Comparison of ENCODE assay signal across 9 mouse cellular contexts in genomic region chr8:69791415-69792068, GRCm38 (mm10). TPM values are rescaled to one million over a fixed set of nuclear protein-coding genes. Genes with fewer than 3 reads are reported as not detected.
DNase-seq lines count a peak whose midpoint lies in the region; ATAC-seq and TF ChIP-seq lines count a peak whose summit lies in the region.
"Had no signal": no experiment of that assay in that cellular context is flagged by ENCODE, and none has a peak within 500 bp of the region (broad histone marks: within the 10 kb centered on the region; RNA-seq: fewer than 3 reads in every experiment).

No protein-coding gene starts in this region.

- H3K4me2 ChIP-seq in forebrain, embryonic 11.5 days (ENCODE audit: low read depth, low read length, severe bottlenecking) = peak overlapping the region; percentile 76
- peak overlapping the region; percentile 77 for H3K4me2 ChIP-seq in kidney, embryonic 15.5 days

- peak overlapping the region; percentile 98 for H3K9ac ChIP-seq in forebrain, embryonic 11.5 days (ENCODE audit: low read length)
- H3K9ac ChIP-seq in kidney, embryonic 15.5 days = peak overlapping the region; percentile 97

- H3K4me1 ChIP-seq in spleen, adult 2 months (ENCODE audit: control insufficient read depth, insufficient read depth, insufficient read length) = peaks cover 6% of the 10 kb centered on the region
- H3K4me1 ChIP-seq in bone marrow macrophage, adult 2 months (ENCODE audit: control insufficient read depth, insufficient read depth, low read length) = peaks cover 12% of the 10 kb centered on the region
- H3K4me1 ChIP-seq in forebrain, embryonic 11.5 days (replicated peaks; ENCODE audit: control insufficient read depth, insufficient read depth, low read length) = peaks cover 10% of the 10 kb centered on the region
- peaks cover 27% of the 10 kb centered on the region for H3K4me1 ChIP-seq in kidney, embryonic 15.5 days

- H3K36me3 ChIP-seq in spleen, adult 2 months (ENCODE audit: control insufficient read depth, insufficient read depth, low read length) = peaks cover 13% of the 10 kb centered on the region
- H3K36me3 ChIP-seq in forebrain, embryonic 11.5 days (ENCODE audit: control insufficient read depth, insufficient read depth, low read length) = no peaks in the 10 kb centered on the region; the same call in 1 of the 2 replicates
- H3K36me3 ChIP-seq in kidney, embryonic 15.5 days = peaks cover 34% of the 10 kb centered on the region

- no peak for TF ChIP-seq CTCF in spleen, adult 2 months (IDR thresholded peaks at IDR 0.05; ENCODE audit: extremely low read depth, insufficient read depth, insufficient read length, insufficient replicate concordance)
- TF ChIP-seq CTCF in bone marrow macrophage, adult 2 months (IDR thresholded peaks at IDR 0.05; ENCODE audit: low read depth, low read length) = no peak

- H3K4me3 ChIP-seq in spleen, adult 2 months (ENCODE audit: extremely low read depth, insufficient read depth, insufficient read length) = peak overlapping the region; percentile 91
- peak overlapping the region; percentile 95 for H3K4me3 ChIP-seq in bone marrow macrophage, adult 2 months (ENCODE audit: insufficient read depth, low read length)
- peak overlapping the region; percentile 100 for H3K4me3 ChIP-seq in forebrain, embryonic 11.5 days (ENCODE audit: low read depth, low read length)
- H3K4me3 ChIP-seq in kidney, embryonic 15.5 days (replicated peaks) = peak overlapping the region; percentile 99

- TF ChIP-seq POLR2A in spleen, adult 2 months (IDR thresholded peaks at IDR 0.05; ENCODE audit: low read depth, low read length) = no peak
- TF ChIP-seq POLR2A in bone marrow macrophage, adult 2 months (IDR thresholded peaks at IDR 0.05; ENCODE audit: borderline replicate concordance, low read depth, low read length) = no peak

- peak; percentile 83 for ATAC-seq in forebrain, embryonic 11.5 days (replicated peaks; ENCODE audit: low FRiP score)
- peak; percentile 64 for ATAC-seq in kidney, embryonic 15.5 days (replicated peaks; ENCODE audit: low FRiP score)

- H3K9me3 ChIP-seq in forebrain, embryonic 11.5 days (ENCODE audit: control insufficient read depth, low read length) = no peaks in the 10 kb centered on the region
- H3K9me3 ChIP-seq in kidney, embryonic 15.5 days (replicated peaks) = no peaks in the 10 kb centered on the region

- peak overlapping the region; percentile 58 for H3K27ac ChIP-seq in spleen, adult 2 months (ENCODE audit: insufficient read depth, low read length)
- H3K27ac ChIP-seq in bone marrow macrophage, adult 2 months (ENCODE audit: insufficient read depth, low read depth, low read length) = peak overlapping the region; percentile 51
- peak overlapping the region; percentile 68; the same call in 1 of the 2 replicates for H3K27ac ChIP-seq in forebrain, embryonic 11.5 days (ENCODE audit: low read depth, low read length)
- H3K27ac ChIP-seq in kidney, embryonic 15.5 days = peak overlapping the region; percentile 94

- H3K27me3 ChIP-seq in spleen, adult 2 months (ENCODE audit: control insufficient read depth, insufficient read depth, low read length) = no peaks in the 10 kb centered on the region
- no peaks in the 10 kb centered on the region for H3K27me3 ChIP-seq in forebrain, embryonic 11.5 days (ENCODE audit: control insufficient read depth, insufficient read depth, low read length)
- no peaks in the 10 kb centered on the region for H3K27me3 ChIP-seq in kidney, embryonic 15.5 days

- under 1% methylated on average over 43 of the region's 48 CpGs for WGBS in spleen, adult 2 months
- WGBS in forebrain, embryonic 11.5 days = under 1% methylated on average over 46 of the region's 48 CpGs
- WGBS in kidney, embryonic 15.5 days = under 1% methylated on average over 48 of the region's 48 CpGs

- DNase-seq in spleen, adult 2 months (ENCODE audit: low read depth in 1 of 2, low spot score in 2 of 2) = peak in 1 of 2 experiments; percentile 27
- DNase-seq in spleen, adult 12 weeks (ENCODE audit: low spot score) = no peak
- peak; percentile 77 for DNase-seq in forebrain, embryonic 11.5 days (ENCODE audit: low spot score)
- DNase-seq in lung, postnatal 36 days = peak; percentile 11
- peak; percentile 47 to 80 for DNase-seq in spleen, postnatal 4 days (ENCODE audit: low spot score in 2 of 2)
- DNase-seq in frontal cortex, postnatal 25 days (ENCODE audit: low spot score in 2 of 2) = no peak

RNA-seq across cellular contexts. Expression of gene Zfp866, which starts 0.6 kb away (rescaled TPM):
- 8.8 and 9.0 TPM in 2 replicates for polyA plus RNA-seq in spleen, adult 2 months (2012; rRNA removed)
- polyA plus RNA-seq in bone marrow macrophage, adult 2 months (2012; ENCODE audit: insufficient read depth, insufficient read length, missing spikeins) = 17.6 and 19.3 TPM in 2 replicates
- 45.0 and 45.8 TPM in 2 replicates for polyA plus RNA-seq in forebrain, embryonic 11.5 days (2014; fragmentation: Nextera tagmentation; extraction: Ambion mirVana)
- polyA plus RNA-seq in kidney, embryonic 15.5 days (2015; fragmentation: Nextera tagmentation; extraction: Ambion mirVana) = 29.8 and 30.1 TPM in 2 replicates

RNA-seq across cellular contexts. Expression of gene Atp13a1, which starts 0.6 kb away (rescaled TPM):
- polyA plus RNA-seq in spleen, adult 2 months (2012; rRNA removed) = 83.2 and 114 TPM in 2 replicates
- 25.7 and 31.2 TPM in 2 replicates for polyA plus RNA-seq in bone marrow macrophage, adult 2 months (2012; ENCODE audit: insufficient read depth, insufficient read length, missing spikeins)
- polyA plus RNA-seq in forebrain, embryonic 11.5 days (2014; fragmentation: Nextera tagmentation; extraction: Ambion mirVana) = 53.6 and 58.4 TPM in 2 replicates
- polyA plus RNA-seq in kidney, embryonic 15.5 days (2015; fragmentation: Nextera tagmentation; extraction: Ambion mirVana) = 47.9 and 54.3 TPM in 2 replicates

RNA-seq across cellular contexts. Expression of gene Gm20422, which starts 16.9 kb away (rescaled TPM):
- polyA plus RNA-seq in spleen, adult 2 months (2012; rRNA removed) = 0.32 and 0.97 TPM in 2 replicates
- 2.8 and 3.0 TPM in 2 replicates for polyA plus RNA-seq in bone marrow macrophage, adult 2 months (2012; ENCODE audit: insufficient read depth, insufficient read length, missing spikeins)
- 0.68 and 0.91 TPM in 2 replicates for polyA plus RNA-seq in forebrain, embryonic 11.5 days (2014; fragmentation: Nextera tagmentation; extraction: Ambion mirVana)
- polyA plus RNA-seq in kidney, embryonic 15.5 days (2015; fragmentation: Nextera tagmentation; extraction: Ambion mirVana) = 1.8 TPM in 1 of 2 replicates, not detected in the other
- polyA plus RNA-seq: gonadal fat pad, adult 2 months had no signal

RNA-seq across cellular contexts. Expression of gene Gmip, which starts 16.9 kb away (rescaled TPM):
- 210 and 212 TPM in 2 replicates for polyA plus RNA-seq in spleen, adult 2 months (2012; rRNA removed)
- 164 and 201 TPM in 2 replicates for polyA plus RNA-seq in bone marrow macrophage, adult 2 months (2012; ENCODE audit: insufficient read depth, insufficient read length, missing spikeins)
- polyA plus RNA-seq in forebrain, embryonic 11.5 days (2014; fragmentation: Nextera tagmentation; extraction: Ambion mirVana) = 9.9 and 11.0 TPM in 2 replicates
- polyA plus RNA-seq in kidney, embryonic 15.5 days (2015; fragmentation: Nextera tagmentation; extraction: Ambion mirVana) = 9.5 and 10.1 TPM in 2 replicates

RNA-seq across cellular contexts. Expression of gene Lpar2, which starts 30.7 kb away (rescaled TPM):
- 6.6 and 8.9 TPM in 2 replicates for polyA plus RNA-seq in spleen, adult 2 months (2012; rRNA removed)
- polyA plus RNA-seq in bone marrow macrophage, adult 2 months (2012; ENCODE audit: insufficient read depth, insufficient read length, missing spikeins) = 0.91 and 1.0 TPM in 2 replicates
- polyA plus RNA-seq in forebrain, embryonic 11.5 days (2014; fragmentation: Nextera tagmentation; extraction: Ambion mirVana) = 1.1 and 1.3 TPM in 2 replicates
- 0.62 and 0.84 TPM in 2 replicates for polyA plus RNA-seq in kidney, embryonic 15.5 days (2015; fragmentation: Nextera tagmentation; extraction: Ambion mirVana)

Comparison
In these comparisons a context has a peak if more than half of its experiments do, and no peak if none do; other contexts are left out.
1. DNase-seq: peak in forebrain, embryonic 11.5 days (single experiment), lung, postnatal 36 days (single experiment) and spleen, postnatal 4 days (2 of 2); none in spleen, adult 12 weeks (single experiment) and frontal cortex, postnatal 25 days (0 of 2).
2. Peak in every context shown above with its lines, with median percentiles within 50 percentile points of each other: H3K27ac ChIP-seq and H3K4me3 ChIP-seq.